Mouse (Mus musculus) heart, adult 8-10 months (tissue): ENCODE data around the gene Sipa1l1. TPM values are rescaled to one million over a fixed set of nuclear protein-coding genes. Genes with fewer than 3 reads are reported as not detected.

Experiments used
- DNase-seq: peaks from one replicate; pipeline ENCODE4 v3.0.0; 2022; ENCODE audit warnings: low spot score
- total RNA-seq, 4 experiments: library from RNA; stranded (reverse); gene quantifications; 2 replicates each; pipeline ENCODE4 v1.2.4; 2022

The Sipa1l1 gene
- total RNA-seq, 4 experiments from 2014 or later, result 8.3 to 11.1 (median 9.4) TPM

DNA sequence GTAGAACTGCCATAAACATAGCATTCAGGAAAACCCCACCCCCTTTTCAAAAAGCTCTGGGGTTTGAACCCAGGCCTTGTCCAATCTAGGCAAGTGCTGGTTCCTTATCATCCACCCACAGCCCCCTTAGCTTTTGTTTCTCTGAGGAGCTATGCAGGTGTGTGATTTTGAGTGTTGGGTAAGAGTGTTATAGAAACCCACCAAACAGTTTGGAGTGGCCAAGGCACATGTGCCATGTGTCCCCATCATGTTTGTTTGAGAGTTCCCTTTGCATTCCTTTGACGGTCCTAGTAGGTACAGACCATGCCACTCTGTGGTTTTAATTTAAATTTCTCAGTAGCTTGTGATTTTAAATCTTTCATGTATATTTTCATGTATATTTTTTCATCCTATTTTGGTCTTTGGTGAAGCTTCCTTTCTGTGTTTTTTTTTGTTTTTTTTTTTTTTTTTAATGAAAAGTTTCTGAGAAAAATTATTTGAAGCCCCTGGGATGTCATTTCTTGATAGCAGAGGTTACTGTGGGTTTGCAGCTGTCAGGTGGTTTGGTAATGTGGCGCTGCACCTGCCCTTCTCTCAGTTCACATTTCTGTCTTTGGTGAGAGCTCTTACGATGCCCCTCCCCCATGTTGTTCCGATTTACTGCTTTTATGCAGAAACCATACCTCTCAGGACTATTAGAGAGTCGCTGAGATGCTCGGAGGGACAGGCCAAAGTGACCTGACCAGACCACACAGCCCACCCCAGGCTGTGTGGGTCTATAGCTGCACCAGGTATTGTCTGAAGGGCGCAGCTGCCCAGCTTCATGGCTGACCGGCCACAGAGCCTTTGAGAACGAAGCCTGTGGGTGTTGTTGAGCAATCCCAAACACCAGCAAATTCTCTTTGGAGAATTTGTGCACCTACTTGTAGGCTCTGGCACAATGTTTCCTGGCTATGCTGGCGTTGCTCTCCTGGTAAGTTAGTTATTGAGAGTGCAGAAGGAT lies 126.1 kb downstream of the Sipa1l1 start:
- no peak for DNase-seq

DNA sequence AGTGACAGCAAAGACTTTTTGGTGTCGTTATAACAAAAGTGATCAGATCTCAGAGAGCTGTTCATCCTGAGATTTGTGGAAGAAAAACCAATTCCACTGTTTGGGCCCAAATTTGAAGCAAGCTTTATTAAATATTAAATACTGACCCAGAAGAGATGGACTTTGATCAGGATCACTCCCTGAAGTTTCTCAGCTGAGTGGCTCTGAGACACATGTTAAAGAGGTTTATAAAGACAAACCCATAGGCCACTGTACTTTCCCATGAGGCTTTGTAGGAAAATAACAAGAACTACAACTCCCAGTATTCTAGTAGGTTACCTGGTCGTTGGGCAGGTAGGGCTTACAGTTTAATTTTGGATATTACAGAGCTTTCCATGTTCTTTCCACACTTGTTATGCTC lies 127.2 kb downstream of the Sipa1l1 start:
- no peak for DNase-seq

DNA sequence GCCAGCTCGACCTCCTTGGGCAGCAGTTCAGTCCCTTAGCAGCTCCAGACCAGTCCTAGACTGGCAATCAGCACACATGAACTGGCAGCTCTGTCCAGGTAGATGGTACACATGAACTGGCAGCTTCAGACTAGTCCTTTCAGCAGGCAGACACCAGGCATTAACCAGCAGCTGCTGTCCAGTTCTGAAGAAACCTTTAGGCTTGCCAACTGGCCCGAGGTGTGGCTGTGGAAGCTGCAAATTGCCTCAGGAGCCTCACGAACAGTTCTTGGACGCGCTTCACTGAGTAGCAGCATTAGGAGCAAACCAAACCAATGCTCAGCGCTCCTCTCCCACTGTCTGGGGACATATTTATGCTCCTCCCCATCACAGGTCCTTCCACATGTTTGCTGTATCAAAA lies 128.1 kb downstream of the Sipa1l1 start:
- DNase-seq, result no peak

DNA sequence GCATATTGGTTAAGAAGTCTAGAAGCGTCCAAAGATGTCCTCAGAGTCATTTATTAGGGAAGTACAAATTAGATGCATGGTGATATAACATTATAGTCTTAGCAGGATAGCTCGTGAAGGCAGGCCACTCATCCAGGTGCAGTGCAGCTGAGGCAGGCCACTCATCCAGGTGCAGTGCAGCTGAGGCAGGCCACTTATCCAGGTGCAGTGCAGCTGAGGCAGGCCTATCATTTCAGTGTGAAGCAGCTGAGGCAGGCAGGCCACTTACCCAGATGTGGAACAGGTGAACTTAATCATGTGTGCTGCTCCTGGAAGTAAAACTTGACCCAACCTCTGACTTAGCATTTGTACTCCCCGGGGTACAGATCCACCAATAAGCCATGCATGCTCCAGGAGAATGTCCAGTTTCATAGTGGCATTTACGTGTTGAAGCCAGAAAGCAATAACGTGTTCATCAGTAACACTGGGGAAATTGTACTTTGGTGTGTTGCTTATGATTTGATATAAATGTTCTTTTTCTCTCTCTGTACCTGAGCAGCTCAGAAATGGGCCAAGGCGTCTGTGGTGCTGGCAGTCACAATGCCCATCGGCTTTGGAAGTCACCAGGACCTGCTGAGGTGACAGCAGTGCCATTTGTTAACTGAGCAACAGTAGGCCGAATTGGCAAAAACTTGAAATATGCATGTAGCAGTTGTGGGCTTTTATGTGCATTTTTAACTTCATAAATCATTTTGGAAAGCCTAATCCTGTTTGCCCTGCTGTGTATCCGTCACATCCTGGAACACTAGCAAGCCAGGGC lies 129.7 kb downstream of the Sipa1l1 start:
- DNase-seq, result no peak

DNA sequence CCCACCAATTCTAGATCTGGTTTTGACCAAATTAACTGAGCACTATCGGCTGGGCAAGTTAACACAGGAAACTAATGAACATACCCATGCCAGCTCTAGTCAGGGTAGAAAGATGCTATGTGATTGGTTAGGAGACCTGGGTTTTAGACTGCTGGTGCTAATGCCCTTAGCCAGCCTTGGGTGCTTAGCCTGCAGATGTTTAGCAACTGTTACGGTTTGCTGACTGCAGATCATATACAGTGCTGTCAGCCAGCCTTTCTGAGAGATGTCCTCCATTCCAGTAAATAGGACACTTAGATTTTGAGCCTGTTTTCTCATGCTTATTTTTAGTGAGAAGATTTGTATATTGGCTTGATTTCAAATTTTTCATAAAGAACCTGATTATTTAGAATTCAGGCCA lies 135.0 kb downstream of the Sipa1l1 start:
- DNase-seq, result no peak

DNA sequence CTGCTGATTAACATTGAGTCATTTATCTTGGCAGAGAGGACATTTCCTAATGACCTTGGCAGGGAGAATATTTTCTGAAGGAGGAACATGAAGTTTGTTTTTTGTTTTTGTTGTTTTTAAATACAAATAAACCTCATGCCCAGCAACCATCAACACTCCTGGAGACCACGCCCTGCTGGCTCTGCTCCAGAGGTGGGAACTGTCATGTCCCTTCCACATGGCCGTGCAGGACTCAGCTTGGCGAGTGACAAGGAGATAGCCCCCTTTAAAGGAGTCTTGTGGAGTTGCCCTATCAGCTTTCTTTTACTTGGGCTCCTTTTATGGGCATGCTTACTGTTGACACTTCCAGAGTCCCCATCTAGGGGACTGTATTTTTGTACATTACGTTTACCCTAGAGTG lies 136.9 kb downstream of the Sipa1l1 start:
- no peak for DNase-seq

DNA sequence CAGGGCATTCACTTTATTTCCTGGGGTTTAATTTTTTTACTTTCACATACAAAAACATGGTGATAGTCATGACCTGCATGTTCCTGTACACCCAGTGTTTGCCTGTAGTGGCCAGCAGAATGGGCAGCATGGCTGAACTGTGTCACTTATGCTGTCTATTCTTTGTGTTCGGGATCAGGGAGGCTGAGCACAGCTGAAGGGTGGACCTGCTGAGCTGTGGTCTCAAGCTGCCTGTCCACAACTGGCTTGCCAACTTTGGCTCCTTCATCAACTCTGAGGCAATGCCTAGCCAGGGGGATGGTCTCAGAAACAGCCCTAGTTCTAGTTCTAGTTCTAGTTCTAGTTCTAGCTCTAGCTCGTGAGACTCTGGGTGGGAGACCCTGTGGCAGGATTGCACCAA lies 142.5 kb downstream of the Sipa1l1 start:
- DNase-seq, result no peak

DNA sequence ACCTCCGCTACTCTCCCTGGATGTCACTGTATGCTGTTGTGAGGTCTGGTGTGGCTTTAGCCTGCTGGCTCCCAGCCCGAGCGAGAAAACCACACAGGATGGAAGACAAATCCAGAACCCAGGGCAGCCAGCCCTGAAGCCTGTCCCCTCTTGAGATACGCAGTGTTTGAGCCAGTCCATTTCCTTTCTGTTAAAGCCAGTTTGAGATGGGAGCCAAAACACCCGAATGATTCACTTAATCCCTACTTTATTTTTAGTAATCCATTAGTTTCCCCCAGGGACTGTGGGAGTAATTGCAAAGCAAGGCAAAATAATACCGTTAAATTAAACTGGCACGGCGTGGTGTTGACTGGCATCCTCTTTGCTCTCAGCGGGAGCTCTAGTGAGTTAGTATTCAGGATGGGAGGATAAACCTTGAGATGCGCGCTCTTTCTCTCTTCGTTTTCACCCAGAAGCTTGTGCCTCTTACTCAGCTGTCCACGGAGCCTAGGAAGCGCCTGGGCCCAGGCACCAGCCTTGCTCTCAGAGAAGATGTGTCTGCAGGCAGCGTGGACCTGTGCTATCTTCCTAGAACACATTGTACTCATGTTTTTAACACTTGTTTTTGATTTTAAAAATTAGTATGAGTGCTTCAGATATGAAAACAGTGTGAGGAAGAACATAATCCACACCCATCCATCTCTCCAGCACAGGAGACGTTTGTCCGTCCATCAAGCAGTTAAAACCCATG lies 143.1 kb downstream of the Sipa1l1 start:
- peak; percentile 63 for DNase-seq

DNA sequence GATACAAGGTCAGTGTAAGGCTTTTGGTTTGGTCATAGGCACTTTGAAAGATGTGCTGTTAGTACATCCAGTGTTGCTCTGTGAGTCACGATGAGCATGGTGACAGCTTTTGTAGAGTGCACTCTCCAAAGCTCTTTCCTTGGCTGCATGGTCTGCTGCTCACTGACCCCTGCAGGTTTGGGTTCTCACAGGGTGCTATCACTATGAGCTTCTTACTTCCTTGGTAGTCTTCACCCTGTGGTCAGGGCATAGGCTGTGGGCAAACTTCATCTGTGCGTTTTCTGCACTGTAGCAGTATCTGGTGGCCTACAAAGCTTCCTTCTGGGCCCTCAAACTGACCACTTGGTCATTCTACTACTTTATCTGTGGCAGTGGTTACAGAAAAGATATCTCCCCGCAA lies 144.0 kb downstream of the Sipa1l1 start:
- DNase-seq, result no peak

DNA sequence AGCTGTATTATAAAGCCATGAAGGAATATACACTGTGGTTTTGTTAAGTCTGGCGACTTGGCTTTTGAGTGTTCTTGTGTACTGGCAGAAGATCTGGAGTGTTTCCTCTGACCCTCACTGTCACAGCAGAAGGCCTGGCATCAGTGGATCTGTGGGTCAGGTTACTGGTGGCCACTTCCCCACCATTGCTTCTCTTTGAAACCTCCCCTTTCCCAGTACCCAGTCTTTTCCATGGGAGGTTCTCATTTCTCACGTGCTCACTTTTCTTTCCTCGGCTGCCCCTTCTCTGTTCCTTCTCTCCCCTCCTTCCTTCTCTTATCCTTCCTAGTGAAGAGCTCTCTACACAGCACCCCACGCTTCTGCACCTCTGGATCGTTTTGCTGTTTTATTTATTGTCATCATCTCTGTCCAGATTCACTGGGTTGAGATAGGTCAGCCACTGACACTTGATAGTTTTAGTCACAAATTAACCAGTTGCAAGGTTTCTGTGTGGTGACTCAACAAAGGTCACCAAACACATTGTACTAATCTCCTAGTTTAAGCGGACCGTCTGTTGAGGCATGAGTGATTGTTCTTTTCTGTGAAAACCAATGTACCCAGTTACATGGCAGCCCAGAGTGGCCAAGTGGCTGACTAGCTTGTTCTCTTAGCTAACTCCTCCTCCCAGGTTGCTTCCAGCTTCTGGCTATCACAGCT lies 150.5 kb downstream of the Sipa1l1 start:
- no peak for DNase-seq

DNA sequence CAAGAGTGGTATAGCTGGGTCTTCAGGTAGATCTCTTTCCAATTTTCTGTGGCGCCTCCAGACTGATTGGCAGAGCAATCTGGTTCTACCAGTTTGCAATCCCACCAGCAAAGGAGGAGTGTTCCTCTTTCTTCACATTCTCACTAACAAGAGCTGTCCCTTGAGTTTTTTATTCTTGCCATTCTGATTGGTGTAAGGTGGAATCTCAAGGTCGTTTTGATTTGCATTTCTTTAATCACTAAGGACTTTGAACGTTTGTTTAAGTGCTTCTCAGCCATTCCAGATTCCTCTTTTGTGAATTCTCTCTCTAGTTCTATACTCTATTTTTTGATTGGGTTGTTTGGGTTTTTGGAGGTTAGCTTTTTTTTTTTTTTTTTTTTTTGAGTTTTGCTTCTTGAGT lies 151.1 kb downstream of the Sipa1l1 start:
- no peak for DNase-seq

DNA sequence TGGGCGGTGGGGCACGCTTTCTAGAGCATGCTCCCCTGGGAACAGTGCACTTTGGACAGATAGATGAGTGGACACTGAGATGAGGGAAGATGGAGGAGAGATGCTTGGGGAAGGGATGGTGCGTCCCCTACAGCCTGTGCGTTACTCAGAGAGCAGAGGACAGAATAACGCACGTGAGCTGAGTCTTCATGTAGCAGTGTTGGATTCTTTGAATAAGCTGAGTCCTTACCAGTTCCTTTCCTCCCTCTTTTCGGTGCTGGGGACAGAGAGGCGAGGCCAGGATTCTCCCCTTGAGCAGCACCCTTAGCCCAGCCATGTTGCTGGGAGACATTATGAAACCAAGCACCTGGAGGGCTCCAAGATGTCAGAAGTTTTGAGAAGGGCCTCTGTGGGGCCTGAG lies 152.3 kb downstream of the Sipa1l1 start:
- DNase-seq, result no peak

DNA sequence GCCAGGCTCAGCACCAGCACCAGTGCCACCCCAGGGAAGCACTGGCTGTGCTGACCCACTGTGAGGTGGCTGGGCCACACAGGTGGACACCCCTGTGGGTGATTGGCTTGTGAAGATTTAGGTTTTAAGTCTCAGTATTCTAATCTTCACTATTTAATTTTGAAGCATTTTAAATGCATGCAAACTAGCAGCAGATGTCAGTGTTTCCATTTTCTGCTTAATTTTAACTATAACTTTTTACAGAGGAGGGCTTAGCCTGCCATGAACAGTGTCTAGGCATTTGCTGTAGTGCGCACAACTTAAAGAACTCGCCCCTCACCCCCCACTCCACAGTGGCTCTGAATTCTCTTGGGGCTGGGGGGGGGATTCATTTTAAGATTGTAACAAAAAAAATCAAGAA lies 152.7 kb downstream of the Sipa1l1 start:
- DNase-seq, result no peak

DNA sequence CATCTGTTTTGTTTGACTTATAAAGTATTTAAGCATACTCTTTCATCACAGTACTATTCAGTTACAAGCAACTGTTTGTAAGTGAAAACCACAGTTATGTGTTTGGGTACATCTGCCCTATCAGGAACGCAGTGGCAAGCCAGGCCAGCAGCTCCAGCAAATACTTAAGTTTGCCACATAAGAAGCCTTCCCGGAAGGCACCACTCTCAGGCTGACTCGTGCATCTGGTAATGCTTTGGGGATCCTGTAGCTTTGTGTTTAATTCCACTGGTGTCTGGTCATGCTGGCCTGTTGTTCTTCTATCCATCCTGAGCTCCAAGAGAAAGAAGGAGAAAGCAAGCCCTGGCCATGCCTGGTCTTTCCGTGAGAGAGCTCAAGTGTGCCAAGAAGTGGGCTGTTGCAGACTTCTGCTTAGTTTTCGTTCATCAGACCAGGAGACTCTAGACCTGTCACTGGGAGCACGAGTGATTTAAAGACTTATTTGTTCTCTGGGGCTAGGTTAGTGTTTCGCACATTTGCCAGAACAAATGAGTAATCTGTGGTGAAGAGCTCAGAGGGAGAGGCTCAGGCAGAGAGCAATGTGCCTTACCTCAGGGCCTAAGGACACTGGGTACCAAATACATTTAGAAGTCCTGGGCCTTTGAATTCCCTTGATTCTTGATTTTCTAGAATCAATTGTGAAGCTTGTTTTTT lies 153.8 kb downstream of the Sipa1l1 start:
- no peak for DNase-seq

DNA sequence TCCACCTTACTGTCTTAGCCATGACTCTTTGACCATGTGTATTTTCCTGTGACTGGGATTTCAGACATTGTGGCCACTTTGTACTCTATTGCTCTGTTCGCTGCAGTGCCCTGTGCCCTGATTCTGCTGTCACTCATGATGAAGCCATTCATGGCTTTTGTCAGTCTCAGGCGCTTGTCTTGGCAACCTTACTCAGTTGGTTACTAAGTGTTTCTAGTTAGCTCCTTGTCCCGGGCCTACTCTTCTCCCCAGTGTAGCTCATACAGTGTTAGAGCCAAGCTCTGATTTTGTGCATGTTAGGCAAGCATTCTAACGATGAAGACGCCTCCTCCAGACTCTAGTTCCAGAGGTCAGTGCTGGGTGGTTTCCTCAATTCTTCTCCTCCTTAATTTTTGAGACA lies 155.5 kb downstream of the Sipa1l1 start:
- no peak for DNase-seq

DNA sequence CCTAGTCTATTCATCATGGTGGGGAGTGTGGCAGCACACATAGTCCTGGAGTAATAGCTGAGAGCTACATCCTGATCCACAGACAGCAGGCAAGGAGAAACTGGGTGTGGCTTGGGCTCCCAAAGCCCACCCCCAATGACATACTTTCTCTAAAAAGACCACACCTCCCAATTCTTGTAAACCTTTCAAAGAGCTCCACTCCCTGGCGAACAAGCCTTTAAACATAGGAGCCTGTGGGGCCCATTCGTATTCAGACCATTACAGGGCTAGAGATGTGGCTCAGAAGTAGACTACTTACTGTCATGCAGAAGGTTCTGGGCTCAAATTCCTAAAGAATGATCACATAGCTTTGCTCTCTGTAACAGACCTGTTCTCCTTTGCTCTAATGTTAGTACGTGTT lies 156.4 kb downstream of the Sipa1l1 start:
- no peak for DNase-seq

DNA sequence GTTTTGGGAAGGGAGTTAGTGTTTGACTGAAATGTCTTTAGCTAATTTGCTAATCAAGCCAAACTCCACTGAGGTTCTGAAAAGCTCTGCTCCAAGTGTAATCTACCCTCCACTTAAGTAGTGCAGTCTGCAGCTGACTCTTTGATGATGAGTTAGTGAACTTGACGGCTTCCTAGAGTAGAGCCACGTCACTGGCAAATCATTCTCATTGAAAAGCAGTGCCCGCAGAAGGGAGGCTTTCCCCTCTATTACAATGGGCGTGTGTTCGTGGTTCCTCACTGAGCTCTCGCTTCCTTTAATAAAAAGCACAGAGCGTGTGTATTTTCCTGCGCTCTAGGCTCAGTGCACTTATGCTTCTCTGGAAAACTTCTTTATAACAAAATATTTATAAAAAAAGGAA lies 157.3 kb downstream of the Sipa1l1 start:
- no peak for DNase-seq

DNA sequence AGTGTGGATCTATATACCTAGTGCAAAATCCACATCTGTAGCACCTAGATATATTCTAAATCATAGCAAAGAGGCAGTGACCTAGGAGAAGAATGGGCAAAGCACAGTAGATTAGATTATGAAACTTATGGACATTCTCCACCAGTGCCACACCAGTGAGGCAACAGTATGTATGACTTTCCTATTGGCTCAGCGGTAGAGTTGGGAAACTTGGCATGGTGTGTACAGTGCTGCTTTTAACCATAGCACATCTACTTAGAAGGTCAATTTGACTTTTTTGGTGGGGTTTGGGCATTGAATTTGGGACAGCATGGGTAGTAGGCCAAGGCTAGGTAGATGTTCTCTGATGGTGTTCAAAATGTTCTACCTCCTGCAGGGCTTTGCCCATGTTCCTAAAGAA lies 159.0 kb downstream of the Sipa1l1 start:
- DNase-seq, result no peak

DNA sequence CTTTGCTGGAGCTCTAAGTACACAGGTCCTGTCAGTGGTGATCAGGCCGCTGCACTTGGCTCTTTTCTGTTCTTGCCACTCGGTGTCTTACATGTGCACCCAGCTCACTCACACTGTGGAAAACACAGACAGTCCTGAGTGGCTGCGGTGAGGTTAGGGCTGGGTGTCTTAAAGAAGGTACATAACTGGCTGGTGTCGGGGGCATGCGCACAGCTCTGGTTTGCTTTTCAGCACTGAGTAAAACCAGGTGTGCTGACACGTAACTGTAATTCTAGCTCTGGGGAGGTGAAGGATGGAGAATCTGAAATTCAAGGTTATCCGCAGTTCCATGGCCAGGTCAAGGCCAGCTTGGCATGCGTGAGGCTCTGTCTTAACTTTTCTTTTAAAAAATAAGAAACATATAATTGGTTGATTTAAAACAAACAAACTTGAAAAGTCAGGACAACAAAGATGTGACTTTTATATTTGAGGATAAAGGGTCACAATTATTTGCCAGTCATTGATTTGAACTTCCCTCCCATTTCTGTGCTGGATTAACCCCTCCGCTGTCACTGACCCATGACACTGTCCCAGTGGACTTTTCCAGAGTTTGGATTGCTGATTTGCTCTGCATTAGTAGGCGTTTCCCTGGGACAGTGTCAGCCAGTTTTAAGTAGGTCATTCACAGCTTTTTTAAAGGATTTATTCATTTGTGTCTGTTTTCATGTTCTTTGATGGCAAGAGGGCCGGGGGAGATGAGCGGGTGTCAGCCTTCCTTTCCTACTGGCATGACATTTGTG lies 163.9 kb downstream of the Sipa1l1 start:
- no peak for DNase-seq

DNA sequence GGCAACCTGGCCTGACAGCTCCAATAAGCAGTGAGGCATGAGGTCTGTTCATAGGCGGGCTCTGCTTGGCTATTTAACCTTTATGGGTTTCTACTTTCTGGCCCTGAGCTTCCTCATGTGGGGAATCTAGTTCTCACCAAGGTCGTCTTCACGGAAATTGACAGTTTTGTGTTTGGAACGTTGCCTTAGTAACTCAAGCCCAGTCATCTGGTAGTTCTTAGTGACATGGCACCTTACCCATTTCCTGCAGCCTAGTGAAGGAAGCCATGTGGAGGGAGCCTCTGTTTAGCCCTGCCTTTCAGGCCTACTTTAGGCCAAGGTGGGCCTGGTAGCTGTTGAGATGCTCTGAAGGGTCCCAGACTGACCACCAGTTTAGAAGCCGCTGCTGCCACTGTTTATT lies 164.9 kb downstream of the Sipa1l1 start:
- DNase-seq, result no peak
